11 mouse cellular contexts compared by ENCODE assay signal in the genomic region with DNA sequence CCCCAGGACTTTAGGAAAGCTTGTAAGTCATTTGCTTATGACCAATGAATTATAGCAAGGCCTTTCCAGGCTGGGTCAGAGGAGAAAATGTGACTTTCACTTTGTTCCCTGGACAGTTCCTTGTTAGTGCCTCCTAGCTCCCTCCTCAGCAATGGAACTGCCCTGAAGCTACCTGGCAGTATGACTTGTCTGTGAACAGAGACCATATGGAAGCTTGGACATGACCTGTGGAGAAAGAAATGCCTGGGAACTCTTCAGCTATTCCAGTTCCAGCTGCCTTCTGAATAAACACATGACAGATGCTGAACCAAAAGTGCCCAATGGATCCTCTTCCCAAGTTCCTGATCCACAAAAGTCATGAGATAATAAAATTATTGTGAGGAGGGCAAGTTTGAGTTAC.
"Had no signal": no experiment of that assay in that cellular context is flagged by ENCODE, and none has a peak within 500 bp of the region (broad histone marks: within the 10 kb centered on the region; RNA-seq: fewer than 3 reads in every experiment).

No protein-coding gene starts in this region.

- H3K4me3 ChIP-seq: limb, embryonic 15.5 days; liver, embryonic 12.5 days; midbrain, embryonic 13.5 days; myocyte; neural tube, embryonic 15.5 days had no signal

- H3K27ac ChIP-seq: limb, embryonic 15.5 days; liver, embryonic 12.5 days; midbrain, embryonic 13.5 days; neural tube, embryonic 15.5 days had no signal

- DNase-seq: kidney, adult 8-10 months; kidney, postnatal 36 days; lung, embryonic 14.5 days; lung, postnatal 10 days; right cerebral cortex, postnatal 4 days; thymus, postnatal 36 days had no signal
